Mouse (Mus musculus): ENCODE data around the gene Cd81. TPM values are rescaled to one million over a fixed set of nuclear protein-coding genes. Genes with fewer than 3 reads are reported as not detected.
A peak's percentile ranks its signal among the peaks of the same experiment; 100 is the strongest.

Cd81 gene
- polyA plus RNA-seq (2015; fragmentation: Nextera tagmentation; extraction: Ambion mirVana): 139 and 152 TPM in 2 replicates

DNA sequence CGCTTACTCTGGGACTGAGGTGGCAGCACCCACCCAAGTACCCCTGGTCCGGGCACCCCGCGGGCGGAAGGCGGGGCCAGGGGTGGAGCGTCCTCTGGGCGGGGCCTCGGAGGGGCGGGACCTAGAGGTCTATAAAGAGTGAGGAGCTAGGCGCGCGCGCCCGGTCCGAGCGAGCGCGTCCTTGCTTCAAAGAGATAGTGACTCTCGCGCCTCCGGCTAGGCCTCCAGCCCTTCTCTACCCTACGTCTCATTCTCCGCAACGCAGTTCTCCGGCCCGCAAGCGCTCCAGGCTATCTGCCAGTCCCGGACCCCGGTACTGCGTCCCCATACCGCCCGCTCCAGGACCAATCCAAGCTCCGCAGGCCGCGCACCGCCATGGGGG, at the start of gene Cd81:
TSS of gene Cd81 (plus strand) at position 114 of the 382 bp plus-strand sequence.
- H3K4me1 ChIP-seq (ENCODE audit: control insufficient read depth, low read depth, low read length): peaks cover 54% of the 10 kb centered on the region
- peak; percentile 84 for ATAC-seq (ENCODE audit: low read depth)

DNA sequence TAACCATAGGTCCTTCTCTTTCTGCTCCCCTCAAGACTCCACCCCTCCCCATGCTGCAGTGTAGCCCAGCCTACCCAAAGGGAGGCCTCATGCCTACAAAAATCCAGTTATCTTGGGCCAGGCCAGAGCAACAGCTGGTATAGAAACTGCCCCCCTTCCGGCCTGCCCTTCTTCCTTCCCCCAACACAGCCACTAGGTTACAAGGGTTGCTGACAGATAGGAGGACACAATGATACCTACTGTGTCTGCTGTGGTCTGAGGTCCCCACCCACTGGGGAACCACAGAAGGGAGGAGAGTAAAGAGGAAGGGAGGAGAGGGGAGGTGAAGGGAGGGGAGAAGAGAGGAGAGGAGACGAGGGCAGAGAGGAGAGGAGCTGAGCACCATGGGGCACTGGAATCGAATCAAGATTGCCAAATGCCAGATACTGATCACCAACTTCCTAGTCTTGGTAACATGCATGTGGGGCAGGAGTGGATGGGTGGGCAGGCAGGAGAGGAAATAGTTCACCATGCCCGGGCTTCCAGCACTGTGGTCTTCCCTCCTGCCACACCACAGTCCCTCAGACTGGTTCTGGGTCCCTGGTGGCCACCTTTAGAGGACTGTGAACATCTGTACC, 47.7 kb upstream of the Cd81 start, which contains the start of gene Tspan32:
TSS of gene Tspan32 (plus strand) at position 320 of the 617 bp plus-strand sequence.
- ATAC-seq (ENCODE audit: low read depth): peak; percentile 50
- 23% methylated on average over 4 of the region's 4 CpGs for WGBS (ENCODE audit: insufficient replicate concordance)
- peak within 1 kb of the TSS; percentile 68 for H3K4me3 ChIP-seq (ENCODE audit: low read depth, low read length)
- no peaks in the 10 kb centered on the region; the same call in 1 of the 2 replicates for H3K36me3 ChIP-seq (ENCODE audit: control insufficient read depth, insufficient read depth)
- peak within 1 kb of the TSS; percentile 86 for H3K4me2 ChIP-seq (ENCODE audit: low read depth, low read length)
- H3K27ac ChIP-seq (ENCODE audit: low read length): peak within 1 kb of the TSS; percentile 99
- no peaks in the 10 kb centered on the region for H3K9me3 ChIP-seq (replicated peaks; ENCODE audit: control insufficient read depth, low read length)
- peak within 1 kb of the TSS; percentile 88 for H3K9ac ChIP-seq (ENCODE audit: low read depth, low read length)
- no peaks in the 10 kb centered on the region for H3K27me3 ChIP-seq (ENCODE audit: control insufficient read depth, insufficient read depth, low read depth, low read length)
- peaks cover 52% of the 10 kb centered on the region for H3K4me1 ChIP-seq (ENCODE audit: control insufficient read depth, low read depth, low read length)

More for the DNA sequence above, at the start of gene Cd81:
- peak within 1 kb of the TSS; percentile 82 for H3K9ac ChIP-seq (ENCODE audit: low read depth, low read length)
- 0% methylated on average over 37 of the region's 37 CpGs for WGBS (ENCODE audit: insufficient replicate concordance)
- peak within 1 kb of the TSS; percentile 83 for H3K27ac ChIP-seq (ENCODE audit: low read length)
- H3K4me3 ChIP-seq (ENCODE audit: low read depth, low read length): peak within 1 kb of the TSS; percentile 75
- H3K4me2 ChIP-seq (ENCODE audit: low read depth, low read length): peak within 1 kb of the TSS; percentile 90
- H3K36me3 ChIP-seq (ENCODE audit: control insufficient read depth, insufficient read depth): no peaks in the 10 kb centered on the region
- H3K27me3 ChIP-seq (ENCODE audit: control insufficient read depth, insufficient read depth, low read depth, low read length): no peaks in the 10 kb centered on the region
- H3K9me3 ChIP-seq (replicated peaks; ENCODE audit: control insufficient read depth, low read length): no peaks in the 10 kb centered on the region

DNA sequence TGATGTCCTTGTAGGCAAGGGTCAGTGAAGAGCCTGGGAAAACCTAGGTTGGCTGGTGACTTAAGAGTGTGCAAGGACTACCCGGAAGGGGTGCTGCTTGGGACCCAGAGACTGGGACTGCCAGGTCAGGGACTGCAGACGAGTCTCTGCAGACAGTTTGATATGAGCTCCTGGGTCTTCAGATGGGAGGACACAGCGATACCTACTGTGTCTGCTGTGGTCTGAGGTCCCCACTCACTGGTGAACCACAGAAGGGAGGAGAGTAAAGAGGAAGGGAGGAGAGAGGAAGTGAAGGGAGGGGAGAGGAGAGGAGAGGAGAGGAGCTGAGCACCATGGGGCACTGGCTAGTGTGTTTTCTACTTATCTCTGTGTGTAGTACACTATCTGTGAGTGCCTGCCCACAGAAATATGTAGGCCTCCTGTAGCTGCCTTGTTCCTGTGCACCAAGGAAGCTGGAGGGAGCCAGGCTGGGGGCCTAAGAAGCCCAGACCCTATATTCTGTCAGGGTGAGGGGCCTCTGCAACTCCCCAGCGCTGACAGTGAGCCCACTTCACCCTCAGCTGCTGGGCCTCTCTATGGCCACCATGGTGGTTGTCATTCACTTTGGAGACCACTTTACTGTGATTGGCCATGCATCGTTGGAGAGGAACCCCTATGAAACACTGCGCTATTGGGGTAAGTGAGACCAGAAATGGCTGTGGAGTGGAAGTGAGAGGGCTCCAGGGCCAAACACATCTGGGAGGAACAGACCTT, 47.0 kb upstream of the Cd81 start:
- Histone ChIP-seq H3K4me1 (ENCODE audit: control insufficient read depth, low read depth, low read length) (peaks cover 52% of the 10 kb centered on the region), H3K9ac (ENCODE audit: low read depth, low read length) (peak overlapping the region; percentile 88), H3K36me3 (ENCODE audit: control insufficient read depth, insufficient read depth) (no peaks in the 10 kb centered on the region; the same call in 1 of the 2 replicates), H3K4me2 (ENCODE audit: low read depth, low read length) (peak overlapping the region; percentile 86), H3K27me3 (ENCODE audit: control insufficient read depth, insufficient read depth, low read depth, low read length) (no peaks in the 10 kb centered on the region), H3K9me3 (replicated peaks; ENCODE audit: control insufficient read depth, low read length) (no peaks in the 10 kb centered on the region), H3K4me3 (ENCODE audit: low read depth, low read length) (peak overlapping the region; percentile 68), H3K27ac (ENCODE audit: low read length) (peak overlapping the region; percentile 99)
- 14% methylated on average over 6 of the region's 6 CpGs for WGBS (ENCODE audit: insufficient replicate concordance)
- peak; percentile 68 for ATAC-seq (ENCODE audit: low read depth)

DNA sequence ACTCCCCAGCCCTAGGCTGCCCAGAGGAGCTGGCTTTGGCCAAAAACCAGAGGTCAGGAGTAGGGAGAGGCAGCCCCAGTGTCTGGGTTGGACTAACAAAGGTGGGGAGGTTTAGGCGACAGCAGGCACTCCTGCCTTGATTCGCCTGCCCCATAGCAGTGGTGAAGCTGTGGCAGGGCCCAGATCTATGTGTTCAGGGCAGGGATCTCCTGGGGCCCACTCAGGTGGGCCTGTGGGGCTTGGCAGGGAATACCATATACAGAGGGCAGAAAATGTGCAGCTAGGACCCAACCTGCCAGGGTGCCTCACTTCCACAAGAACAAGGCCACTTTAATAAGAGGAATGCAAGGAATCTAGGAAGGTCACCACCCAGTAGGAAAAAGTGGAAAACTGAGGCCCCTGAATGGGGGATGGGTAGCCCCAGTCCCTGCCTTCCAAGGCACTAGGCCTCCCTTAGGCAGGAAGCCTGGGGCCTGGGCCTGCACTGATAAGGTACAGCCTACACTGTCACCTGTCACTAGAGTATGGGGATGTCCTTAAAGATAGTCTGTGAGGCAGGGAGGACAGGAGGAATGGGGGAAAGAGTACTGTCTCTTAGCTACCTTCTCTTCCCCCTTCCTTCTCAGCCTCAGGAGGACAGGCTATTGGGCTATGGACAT, 46.3 kb upstream of the Cd81 start:
- Histone ChIP-seq H3K4me2 (ENCODE audit: low read depth, low read length) (peak overlapping the region; percentile 86), H3K27ac (ENCODE audit: low read length) (peak overlapping the region; percentile 99), H3K9ac (ENCODE audit: low read depth, low read length) (peak overlapping the region; percentile 88), H3K4me3 (ENCODE audit: low read depth, low read length) (peak overlapping the region; percentile 68), H3K36me3 (ENCODE audit: control insufficient read depth, insufficient read depth) (no peaks in the 10 kb centered on the region; the same call in 1 of the 2 replicates), H3K9me3 (replicated peaks; ENCODE audit: control insufficient read depth, low read length) (no peaks in the 10 kb centered on the region), H3K27me3 (ENCODE audit: control insufficient read depth, insufficient read depth, low read depth, low read length) (no peaks in the 10 kb centered on the region), H3K4me1 (ENCODE audit: control insufficient read depth, low read depth, low read length) (peaks cover 52% of the 10 kb centered on the region)
- 18% methylated on average over 2 of the region's 2 CpGs for WGBS (ENCODE audit: insufficient replicate concordance)
- peak; percentile 85 for ATAC-seq (ENCODE audit: low read depth)

DNA sequence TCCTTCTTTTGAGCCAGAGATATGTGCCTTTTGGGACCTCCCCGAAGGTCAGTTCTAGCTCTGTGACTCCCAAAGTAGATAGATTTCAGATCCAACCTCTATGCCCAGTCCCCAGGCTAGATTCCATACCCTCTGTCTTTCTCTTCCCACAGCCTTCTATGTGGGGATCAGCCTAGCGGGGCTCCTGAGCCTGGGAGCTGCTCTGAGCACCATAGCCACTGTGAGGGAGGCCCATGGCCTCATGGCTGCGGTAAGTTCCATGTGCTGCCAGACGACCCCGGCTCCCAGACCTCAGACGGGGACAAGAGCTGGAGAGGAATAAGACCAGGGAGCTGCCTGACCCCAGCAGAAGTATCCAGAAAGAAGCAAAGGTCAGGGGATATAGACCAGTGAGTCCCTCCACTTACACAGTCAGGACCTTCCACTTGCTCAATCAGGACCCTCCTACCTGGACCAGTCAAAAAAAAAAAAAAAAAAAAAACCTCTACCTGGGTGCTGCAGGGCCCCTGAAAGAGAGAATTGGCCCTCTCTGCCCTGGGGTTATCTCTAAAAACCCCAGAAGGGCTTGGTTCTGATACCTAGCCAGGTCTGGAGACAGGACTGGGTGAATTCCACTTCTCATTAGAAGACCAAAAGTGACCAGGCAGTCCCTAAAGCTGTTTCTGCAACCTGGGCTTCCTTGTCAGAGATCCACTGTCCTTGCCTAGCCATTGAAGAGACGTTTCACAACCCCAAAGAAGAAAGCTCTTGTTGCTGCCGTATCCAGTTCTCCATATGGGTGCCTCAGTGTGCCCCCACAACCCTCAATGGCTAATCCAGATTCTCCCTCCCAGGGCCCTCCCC, 45.6 kb upstream of the Cd81 start:
- no peak for ATAC-seq (ENCODE audit: low read depth)
- Histone ChIP-seq H3K4me3 (ENCODE audit: low read depth, low read length) (peak overlapping the region; percentile 68), H3K9ac (ENCODE audit: low read depth, low read length) (peak overlapping the region; percentile 88), H3K4me2 (ENCODE audit: low read depth, low read length) (peak overlapping the region; percentile 86), H3K27me3 (ENCODE audit: control insufficient read depth, insufficient read depth, low read depth, low read length) (no peaks in the 10 kb centered on the region), H3K9me3 (replicated peaks; ENCODE audit: control insufficient read depth, low read length) (no peaks in the 10 kb centered on the region), H3K4me1 (ENCODE audit: control insufficient read depth, low read depth, low read length) (peaks cover 52% of the 10 kb centered on the region), H3K36me3 (ENCODE audit: control insufficient read depth, insufficient read depth) (no peaks in the 10 kb centered on the region; the same call in 1 of the 2 replicates), H3K27ac (ENCODE audit: low read length) (peak overlapping the region; percentile 99)
- 22% methylated on average over 8 of the region's 8 CpGs for WGBS (ENCODE audit: insufficient replicate concordance)

DNA sequence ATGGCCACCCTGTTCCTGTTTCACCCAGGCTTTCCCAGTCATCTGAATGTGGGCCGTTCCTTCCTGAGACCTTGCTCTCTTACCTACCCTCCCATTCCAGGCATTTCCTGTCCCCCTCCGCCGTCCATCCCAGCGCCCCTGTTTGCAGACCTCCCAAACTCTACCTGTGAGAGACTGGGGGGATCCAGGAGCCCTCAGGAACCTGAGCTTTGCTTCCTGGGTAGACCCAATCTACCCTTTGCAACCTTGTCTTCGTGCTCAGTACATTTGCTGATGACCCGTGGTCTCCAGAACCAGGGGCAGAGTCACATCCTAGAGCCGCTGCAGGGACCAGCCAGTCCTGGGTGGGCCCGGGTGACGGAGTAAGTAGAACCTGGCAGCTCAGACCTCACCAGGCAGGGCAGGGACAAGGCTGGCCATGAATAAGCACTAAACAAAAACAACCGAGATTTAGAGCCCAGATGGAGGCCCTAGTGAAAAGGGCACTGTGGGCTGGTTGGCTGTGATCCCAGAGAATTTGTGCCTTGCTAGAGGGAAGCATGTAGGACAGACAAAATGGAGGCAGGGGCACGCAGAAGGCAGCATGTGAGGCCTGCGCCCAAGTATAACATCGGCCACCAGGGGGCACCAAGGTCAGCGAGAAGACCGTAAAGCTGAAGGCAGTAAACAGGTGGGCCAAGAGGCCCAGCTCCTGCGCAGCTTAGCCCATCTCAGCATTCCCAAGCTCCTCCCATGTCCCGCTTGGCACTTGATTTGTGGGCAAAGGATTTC, 44.8 kb upstream of the Cd81 start:
- Histone ChIP-seq H3K9ac (ENCODE audit: low read depth, low read length) (peak overlapping the region; percentile 88), H3K27ac (ENCODE audit: low read length) (peak overlapping the region; percentile 99), H3K4me3 (ENCODE audit: low read depth, low read length) (peak overlapping the region; percentile 68), H3K36me3 (ENCODE audit: control insufficient read depth, insufficient read depth) (no peaks in the 10 kb centered on the region; the same call in 1 of the 2 replicates), H3K27me3 (ENCODE audit: control insufficient read depth, insufficient read depth, low read depth, low read length) (no peaks in the 10 kb centered on the region), H3K4me2 (ENCODE audit: low read depth, low read length) (peak overlapping the region; percentile 86), H3K9me3 (replicated peaks; ENCODE audit: control insufficient read depth, low read length) (no peaks in the 10 kb centered on the region), H3K4me1 (ENCODE audit: control insufficient read depth, low read depth, low read length) (peaks cover 49% of the 10 kb centered on the region)
- ATAC-seq (ENCODE audit: low read depth): peak; percentile 48
- 10% methylated on average over 17 of the region's 17 CpGs for WGBS (ENCODE audit: insufficient replicate concordance)

DNA sequence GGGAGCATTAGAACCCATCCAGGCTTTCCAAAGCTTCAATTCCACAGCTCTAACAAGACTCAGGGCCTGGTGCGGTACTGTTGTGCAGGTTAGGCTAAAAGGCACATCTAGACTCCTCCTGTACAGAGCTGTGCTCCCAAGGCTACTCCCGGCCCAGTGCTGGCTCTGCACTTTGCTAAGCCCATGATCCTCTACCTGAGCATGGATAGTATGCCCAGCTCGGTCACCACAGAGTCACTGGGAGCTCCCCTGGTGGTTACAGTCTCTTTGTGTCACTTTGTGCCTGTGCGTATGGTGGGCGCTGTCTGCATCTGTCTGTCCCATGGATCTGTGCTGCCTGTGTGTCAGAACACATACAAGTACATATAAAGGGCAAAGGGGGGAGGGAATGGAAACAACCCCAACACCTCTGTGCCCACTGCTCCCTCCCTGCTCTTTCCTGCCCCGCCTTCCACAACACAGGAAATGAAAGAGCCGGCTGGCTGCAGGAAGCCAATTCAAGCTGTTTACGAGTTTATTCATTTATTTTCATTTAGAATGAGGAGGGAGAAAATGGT, 44.1 kb upstream of the Cd81 start:
- Histone ChIP-seq H3K9me3 (replicated peaks; ENCODE audit: control insufficient read depth, low read length) (no peaks in the 10 kb centered on the region), H3K27ac (ENCODE audit: low read length) (peak overlapping the region; percentile 99), H3K4me2 (ENCODE audit: low read depth, low read length) (peak overlapping the region; percentile 86), H3K27me3 (ENCODE audit: control insufficient read depth, insufficient read depth, low read depth, low read length) (no peaks in the 10 kb centered on the region), H3K4me1 (ENCODE audit: control insufficient read depth, low read depth, low read length) (peaks cover 42% of the 10 kb centered on the region), H3K4me3 (ENCODE audit: low read depth, low read length) (peak overlapping the region; percentile 68), H3K36me3 (ENCODE audit: control insufficient read depth, insufficient read depth) (no peaks in the 10 kb centered on the region; the same call in 1 of the 2 replicates), H3K9ac (ENCODE audit: low read depth, low read length) (peak overlapping the region; percentile 88)
- no peak for ATAC-seq (ENCODE audit: low read depth)
- 34% methylated on average over 8 of the region's 8 CpGs for WGBS (ENCODE audit: insufficient replicate concordance)
